Mouse (Mus musculus): ENCODE results near the gene Dcaf17.

GRCm38 (mm10) chr2:71037447-71037846, 17.7 kb upstream of the Dcaf17 start:
- TF ChIP-seq CTCF (IDR thresholded peaks at IDR 0.05; ENCODE audit: control insufficient read depth, insufficient read depth, insufficient read length) (no peak), MYOG (IDR thresholded peaks at IDR 0.05; ENCODE audit: control insufficient read depth, extremely low read depth, insufficient read length) (no peak), MYOD1 (IDR thresholded peaks at IDR 0.05; ENCODE audit: control insufficient read depth, insufficient read length, low read depth) (no peak), MAX (IDR thresholded peaks at IDR 0.05) (no peak), USF1 (IDR thresholded peaks at IDR 0.05; ENCODE audit: low read depth) (no peak)
